Mouse (Mus musculus): ENCODE data around the gene Abtb2. TPM values are rescaled to one million over a fixed set of nuclear protein-coding genes. Genes with fewer than 3 reads are reported as not detected.
"Not testable (repeated sequence)": the region's sequence is repeated elsewhere in the genome, so short reads cannot be mapped to it uniquely, and the experiment has no call there.

The Abtb2 gene
- 28.0 and 29.5 TPM in 2 replicates for polyA plus RNA-seq (2016; fragmentation: Nextera tagmentation; extraction: Ambion mirVana)

GRCm38 (mm10) chr2:103565732-103566422, at the start of gene Abtb2:
Gene Abtb2 (plus strand): TSS chr2:103566310.
- Histone ChIP-seq H3K4me3 (peak within 1 kb of the TSS; percentile 88), H3K36me3 (no peaks in the 10 kb centered on the region), H3K4me1 (replicated peaks) (peaks cover 46% of the 10 kb centered on the region), H3K4me2 (peak within 1 kb of the TSS; percentile 81), H3K27me3 (replicated peaks) (peaks cover 10% of the 10 kb centered on the region), H3K27ac (ENCODE audit: poor library complexity, severe bottlenecking) (peak within 1 kb of the TSS; percentile 90), H3K9me3 (replicated peaks) (no peaks in the 10 kb centered on the region), H3K9ac (peak within 1 kb of the TSS; percentile 88)
- ATAC-seq (ENCODE audit: insufficient number of reproducible peaks, low FRiP score): peak; percentile 96
- WGBS: under 1% methylated on average over 34 of the region's 34 CpGs

GRCm38 (mm10) chr2:103516472-103516871, 49.6 kb upstream of the Abtb2 start:
- Histone ChIP-seq H3K4me3 (no peak overlapping the region), H3K27me3 (replicated peaks) (no peaks in the 10 kb centered on the region), H3K27ac (ENCODE audit: poor library complexity, severe bottlenecking) (no peak overlapping the region), H3K9me3 (replicated peaks) (no peaks in the 10 kb centered on the region), H3K9ac (no peak overlapping the region), H3K36me3 (no peaks in the 10 kb centered on the region), H3K4me2 (no peak overlapping the region), H3K4me1 (replicated peaks) (no peaks in the 10 kb centered on the region)
- 73% methylated on average over 1 of the region's 1 CpGs for WGBS
- ATAC-seq (ENCODE audit: insufficient number of reproducible peaks, low FRiP score): no peak

- Histone ChIP-seq H3K27ac (ENCODE audit: poor library complexity, severe bottlenecking) (no peak overlapping the region), H3K9ac (no peak overlapping the region), H3K9me3 (replicated peaks) (no peaks in the 10 kb centered on the region), H3K4me2 (no peak overlapping the region), H3K27me3 (replicated peaks) (no peaks in the 10 kb centered on the region), H3K4me3 (no peak overlapping the region), H3K4me1 (replicated peaks) (no peaks in the 10 kb centered on the region), H3K36me3 (no peaks in the 10 kb centered on the region)
- 94% methylated on average over 1 of the region's 1 CpGs for WGBS
- no peak for ATAC-seq (ENCODE audit: insufficient number of reproducible peaks, low FRiP score)
Measured at GRCm38 (mm10) chr2:103525596-103525995, 40.5 kb upstream of the Abtb2 start.

GRCm38 (mm10) chr2:103547132-103547531, 19.0 kb upstream of the Abtb2 start:
- Histone ChIP-seq H3K4me3 (no peak overlapping the region), H3K4me1 (replicated peaks) (no peaks in the 10 kb centered on the region), H3K9ac (no peak overlapping the region), H3K27me3 (replicated peaks) (no peaks in the 10 kb centered on the region), H3K9me3 (replicated peaks) (no peaks in the 10 kb centered on the region), H3K36me3 (no peaks in the 10 kb centered on the region), H3K4me2 (no peak overlapping the region), H3K27ac (ENCODE audit: poor library complexity, severe bottlenecking) (no peak overlapping the region)
- 8% methylated on average over 2 of the region's 2 CpGs for WGBS
- no peak for ATAC-seq (ENCODE audit: insufficient number of reproducible peaks, low FRiP score)

- not testable (repeated sequence) for H3K27ac ChIP-seq (ENCODE audit: poor library complexity, severe bottlenecking); H3K9ac ChIP-seq; H3K4me3 ChIP-seq; H3K36me3 ChIP-seq; H3K9me3 ChIP-seq (replicated peaks); H3K4me1 ChIP-seq (replicated peaks); ATAC-seq (ENCODE audit: insufficient number of reproducible peaks, low FRiP score); H3K4me2 ChIP-seq; H3K27me3 ChIP-seq (replicated peaks)
- 36% methylated on average over 2 of the region's 2 CpGs for WGBS
Measured at GRCm38 (mm10) chr2:103550301-103550700, 15.8 kb upstream of the Abtb2 start.

GRCm38 (mm10) chr2:103554041-103554440, 12.1 kb upstream of the Abtb2 start:
- no peaks in the 10 kb centered on the region for H3K27me3 ChIP-seq (replicated peaks)
- H3K4me3 ChIP-seq: no peak overlapping the region

GRCm38 (mm10) chr2:103556125-103556877, 9.8 kb upstream of the Abtb2 start:
- ATAC-seq (ENCODE audit: insufficient number of reproducible peaks, low FRiP score): no peak
- H3K4me1 ChIP-seq (replicated peaks): peaks cover 7% of the 10 kb centered on the region; the same call in 1 of the 2 replicates
- H3K4me3 ChIP-seq: no peak overlapping the region
- no peak overlapping the region for H3K27ac ChIP-seq (ENCODE audit: poor library complexity, severe bottlenecking)
- no peak overlapping the region for H3K4me2 ChIP-seq
- H3K9me3 ChIP-seq (replicated peaks): no peaks in the 10 kb centered on the region
- no peaks in the 10 kb centered on the region; the same call in 1 of the 2 replicates for H3K27me3 ChIP-seq (replicated peaks)
- 42% methylated on average over 10 of the region's 10 CpGs for WGBS
- no peaks in the 10 kb centered on the region for H3K36me3 ChIP-seq
- no peak overlapping the region for H3K9ac ChIP-seq

More at GRCm38 (mm10) chr2:103554041-103554440, 12.1 kb upstream of the Abtb2 start:
- no peak overlapping the region for H3K9ac ChIP-seq
- H3K27ac ChIP-seq (ENCODE audit: poor library complexity, severe bottlenecking): no peak overlapping the region
- no peaks in the 10 kb centered on the region for H3K36me3 ChIP-seq
- WGBS: 54% methylated on average over 2 of the region's 2 CpGs
- H3K9me3 ChIP-seq (replicated peaks): no peaks in the 10 kb centered on the region
- no peak for ATAC-seq (ENCODE audit: insufficient number of reproducible peaks, low FRiP score)
- no peak overlapping the region for H3K4me2 ChIP-seq
- peaks cover 7% of the 10 kb centered on the region; the same call in 1 of the 2 replicates for H3K4me1 ChIP-seq (replicated peaks)

GRCm38 (mm10) chr2:103560955-103561354, 5.2 kb upstream of the Abtb2 start:
- Histone ChIP-seq H3K4me1 (replicated peaks) (peaks cover 10% of the 10 kb centered on the region; the same call in 1 of the 2 replicates), H3K9ac (no peak overlapping the region), H3K4me2 (no peak overlapping the region), H3K4me3 (no peak overlapping the region), H3K27me3 (replicated peaks) (peaks cover 10% of the 10 kb centered on the region), H3K9me3 (replicated peaks) (no peaks in the 10 kb centered on the region), H3K27ac (ENCODE audit: poor library complexity, severe bottlenecking) (no peak overlapping the region), H3K36me3 (no peaks in the 10 kb centered on the region)
- WGBS: 53% methylated on average over 4 of the region's 4 CpGs
- no peak for ATAC-seq (ENCODE audit: insufficient number of reproducible peaks, low FRiP score)

GRCm38 (mm10) chr2:103564427-103565023, 1.6 kb upstream of the Abtb2 start:
- WGBS: 13% methylated on average over 8 of the region's 8 CpGs
- H3K9ac ChIP-seq: no peak overlapping the region
- peak overlapping the region; percentile 81 for H3K4me2 ChIP-seq
- peaks cover 10% of the 10 kb centered on the region for H3K27me3 ChIP-seq (replicated peaks)
- H3K9me3 ChIP-seq (replicated peaks): no peaks in the 10 kb centered on the region
- H3K36me3 ChIP-seq: no peaks in the 10 kb centered on the region
- H3K27ac ChIP-seq (ENCODE audit: poor library complexity, severe bottlenecking): no peak overlapping the region
- H3K4me1 ChIP-seq (replicated peaks): peaks cover 32% of the 10 kb centered on the region
- peak overlapping the region; percentile 88 for H3K4me3 ChIP-seq
- ATAC-seq (ENCODE audit: insufficient number of reproducible peaks, low FRiP score): no peak

GRCm38 (mm10) chr2:103565171-103565591, 929 bp upstream of the Abtb2 start:
- Histone ChIP-seq H3K4me1 (replicated peaks) (peaks cover 39% of the 10 kb centered on the region), H3K9me3 (replicated peaks) (no peaks in the 10 kb centered on the region), H3K4me2 (peak overlapping the region; percentile 81), H3K27ac (ENCODE audit: poor library complexity, severe bottlenecking) (no peak overlapping the region), H3K4me3 (peak overlapping the region; percentile 88), H3K9ac (peak overlapping the region; percentile 61), H3K27me3 (replicated peaks) (peaks cover 10% of the 10 kb centered on the region), H3K36me3 (no peaks in the 10 kb centered on the region)
- no peak for ATAC-seq (ENCODE audit: insufficient number of reproducible peaks, low FRiP score)
- WGBS: 2% methylated on average over 22 of the region's 22 CpGs

GRCm38 (mm10) chr2:103566423-103566712, 258 bp downstream of the Abtb2 start:
- H3K27me3 ChIP-seq (replicated peaks): peaks cover 10% of the 10 kb centered on the region
- WGBS: 0% methylated on average over 40 of the region's 40 CpGs
- no peaks in the 10 kb centered on the region for H3K9me3 ChIP-seq (replicated peaks)
- peak overlapping the region; percentile 88 for H3K4me3 ChIP-seq
- H3K4me1 ChIP-seq (replicated peaks): peaks cover 48% of the 10 kb centered on the region
- H3K4me2 ChIP-seq: peak overlapping the region; percentile 81
- peak overlapping the region; percentile 90 for H3K27ac ChIP-seq (ENCODE audit: poor library complexity, severe bottlenecking)
- ATAC-seq (ENCODE audit: insufficient number of reproducible peaks, low FRiP score): peak; percentile 75
- H3K36me3 ChIP-seq: no peaks in the 10 kb centered on the region
- peak overlapping the region; percentile 88 for H3K9ac ChIP-seq

Data from heart, embryonic 12.5 days (tissue).